Mouse (Mus musculus) megakaryocyte, embryonic 14.5 days (primary cell): ENCODE results near the gene Olfr124. TPM values are rescaled to one million over a fixed set of nuclear protein-coding genes. Genes with fewer than 3 reads are reported as not detected.

Experiments used
- H3K27me3 ChIP-seq: replicated peaks from 2 replicates; pipeline ENCODE3; 2012; ENCODE audit warnings: inconsistent platforms
- H3K36me3 ChIP-seq: replicated peaks from 2 replicates; pipeline ENCODE3; 2012; ENCODE audit warnings: low read length, inconsistent platforms, mixed read lengths
- H3K4me1 ChIP-seq: 2 replicates; pipeline ENCODE4 v1.6.1; 2012; ENCODE audit warnings: inconsistent platforms
- H3K4me3 ChIP-seq: replicated peaks from 2 replicates; pipeline ENCODE3; 2012; ENCODE audit warnings: moderate library complexity, mild to moderate bottlenecking, inconsistent platforms
- H3K9me3 ChIP-seq: 2 replicates; pipeline ENCODE4 v1.6.1; 2012; ENCODE audit warnings: inconsistent platforms
- FLI1 ChIP-seq: IDR thresholded peaks from 2 replicates; pipeline ENCODE4 v1.6.1; 2012; ENCODE audit warnings: low read length, inconsistent platforms, mixed read lengths
- GATA1 ChIP-seq: IDR thresholded peaks from 3 replicates; pipeline ENCODE4 v1.6.1; 2012; ENCODE audit warnings: mixed read lengths, low read length, inconsistent platforms, borderline replicate concordance
- polyA plus RNA-seq: library from polyadenylated mRNA; stranded (reverse); fragments of >175 nt; gene quantifications from 2 replicates; pipeline ENCODE4 v1.2.3, GENCODE M21; 2012; ENCODE audit warnings: low replicate concordance; ENCODE audit not compliant: insufficient read depth

Olfr124 gene
- not detected in 2 replicates for polyA plus RNA-seq

DNA sequence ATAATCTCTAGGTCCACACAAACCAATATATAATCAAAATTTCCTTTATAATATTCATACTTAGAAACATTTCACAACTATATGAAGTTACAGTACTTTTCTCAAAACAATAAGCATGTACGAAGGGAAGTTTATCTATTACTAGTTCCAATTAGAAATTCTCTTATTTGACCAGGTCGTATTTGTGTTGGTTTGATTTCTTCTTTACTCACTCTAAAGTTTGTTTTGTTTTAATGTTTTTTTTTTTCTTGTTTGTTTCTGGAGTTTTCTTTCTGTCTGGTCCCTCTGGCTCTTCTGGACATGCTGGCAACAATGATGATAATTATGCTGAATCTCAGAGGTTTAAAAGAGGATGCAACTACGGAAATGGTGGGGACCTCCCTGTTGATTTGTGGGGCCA lies at the start of gene Olfr124:
TSS of gene Olfr124 (plus strand) at position 301 of the 400 bp plus-strand sequence.
- no peaks in the 10 kb centered on the region for H3K4me1 ChIP-seq
- no peaks in the 10 kb centered on the region for H3K27me3 ChIP-seq
- no peak within 1 kb of the TSS for H3K4me3 ChIP-seq
- TF ChIP-seq FLI1 (no peak), GATA1 (no peak)
- H3K36me3 ChIP-seq = no peaks in the 10 kb centered on the region
- H3K9me3 ChIP-seq = peaks cover 9% of the 10 kb centered on the region

- no peaks in the 10 kb centered on the region for H3K4me1 ChIP-seq
- no peaks in the 10 kb centered on the region for H3K27me3 ChIP-seq
- H3K36me3 ChIP-seq = no peaks in the 10 kb centered on the region
- H3K4me3 ChIP-seq = no peak within 1 kb of the TSS
- TF ChIP-seq FLI1 (no peak), GATA1 (no peak)
- peaks cover 11% of the 10 kb centered on the region for H3K9me3 ChIP-seq
These were observed 31.4 kb upstream of the Olfr124 start, which contains the start of gene Olfr122 for GRCm38 (mm10) chr17:37768307-37768706. Olfr122 (plus strand) TSS chr17:37768607.

DNA sequence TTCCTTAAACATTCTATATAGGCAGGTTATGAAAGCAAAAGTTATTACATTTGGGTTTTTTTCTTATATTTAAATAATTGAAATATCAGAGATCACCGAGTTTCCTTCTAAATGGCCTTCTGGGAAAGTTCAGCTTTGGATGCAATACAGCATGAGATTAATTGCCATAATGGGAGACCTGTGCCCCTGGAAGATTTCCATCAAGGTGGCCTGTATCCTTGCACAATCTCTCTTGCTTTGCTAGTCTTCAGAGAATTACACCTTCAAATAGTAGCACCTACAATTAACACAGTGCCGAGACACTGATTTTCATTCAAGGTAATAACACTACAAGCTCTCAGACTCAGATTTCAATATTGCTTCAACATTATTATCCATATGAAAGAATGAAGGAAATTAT lies 6.5 kb upstream of the Olfr124 start, which contains the start of gene Olfr123:
TSS of gene Olfr123 (plus strand) at position 301 of the 400 bp plus-strand sequence.
- Histone ChIP-seq H3K4me3 (no peak within 1 kb of the TSS), H3K27me3 (no peaks in the 10 kb centered on the region), H3K4me1 (no peaks in the 10 kb centered on the region), H3K36me3 (no peaks in the 10 kb centered on the region), H3K9me3 (peaks cover 9% of the 10 kb centered on the region)
- no peak for TF ChIP-seq FLI1
- no peak for TF ChIP-seq GATA1

DNA sequence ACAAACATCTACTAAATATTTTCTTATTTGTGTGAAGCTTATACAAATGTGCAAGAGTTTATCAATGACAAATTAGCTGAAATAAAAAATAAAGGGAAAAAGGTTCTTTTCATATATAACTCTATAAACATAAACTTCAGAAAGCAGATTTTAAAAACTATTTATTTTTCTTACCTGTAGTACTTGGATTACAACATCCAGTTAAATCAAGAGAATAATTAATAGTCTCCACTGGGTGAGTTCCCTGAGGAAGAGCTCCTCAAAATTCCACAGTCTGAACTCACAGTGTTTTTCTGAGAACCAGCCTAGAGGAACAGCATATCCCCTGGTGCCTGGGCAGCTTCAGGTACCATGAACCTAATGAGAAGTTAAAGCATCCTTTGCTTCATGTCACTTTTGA lies 33.0 kb downstream of the Olfr124 start, which contains the start of gene Olfr125:
TSS of gene Olfr125 (plus strand) at position 301 of the 400 bp plus-strand sequence.
- no peak for TF ChIP-seq GATA1
- TF ChIP-seq FLI1 = no peak
- Histone ChIP-seq H3K4me3 (no peak within 1 kb of the TSS), H3K9me3 (no peaks in the 10 kb centered on the region), H3K27me3 (no peaks in the 10 kb centered on the region), H3K36me3 (no peaks in the 10 kb centered on the region), H3K4me1 (no peaks in the 10 kb centered on the region)

GRCm38 (mm10) chr17:37847183-37847582 lies 47.5 kb downstream of the Olfr124 start, which contains the start of gene Olfr126:
Olfr126 (plus strand) TSS chr17:37847483.
- Histone ChIP-seq H3K4me3 (no peak within 1 kb of the TSS), H3K4me1 (no peaks in the 10 kb centered on the region), H3K9me3 (peaks cover 4% of the 10 kb centered on the region), H3K27me3 (no peaks in the 10 kb centered on the region), H3K36me3 (no peaks in the 10 kb centered on the region)
- TF ChIP-seq GATA1 = no peak
- TF ChIP-seq FLI1 = no peak

Other genes with a start within 250 kb of the Olfr124 start
- not detected in 2 replicates for gene Olfr112, start 230.4 kb upstream of the Olfr124 start, polyA plus RNA-seq
- gene Olfr113, start 222.2 kb upstream of the Olfr124 start, polyA plus RNA-seq = not detected in 2 replicates
- gene Olfr114, start 207.1 kb upstream of the Olfr124 start, polyA plus RNA-seq = not detected in 2 replicates
- gene Olfr115, start 172.8 kb upstream of the Olfr124 start, polyA plus RNA-seq = not detected in 2 replicates
- gene Olfr116, start 172.7 kb upstream of the Olfr124 start, polyA plus RNA-seq = not detected in 2 replicates
- gene Olfr117, start 136.1 kb upstream of the Olfr124 start, polyA plus RNA-seq = not detected in 2 replicates
- gene Olfr118, start 132.9 kb upstream of the Olfr124 start, polyA plus RNA-seq = not detected in 2 replicates
- gene Olfr119, start 103.3 kb upstream of the Olfr124 start, polyA plus RNA-seq = not detected in 2 replicates
- gene Olfr120, start 78.1 kb upstream of the Olfr124 start, polyA plus RNA-seq = not detected in 2 replicates
- not detected in 2 replicates for gene Olfr121, start 51.0 kb upstream of the Olfr124 start, polyA plus RNA-seq
- not detected in 2 replicates for gene Olfr122, start 31.3 kb upstream of the Olfr124 start, polyA plus RNA-seq
- not detected in 2 replicates for gene Olfr123, start 6.4 kb upstream of the Olfr124 start, polyA plus RNA-seq
- gene Olfr125, start 33.1 kb downstream of the Olfr124 start, polyA plus RNA-seq = not detected in 2 replicates
- not detected in 2 replicates for gene Olfr126, start 47.6 kb downstream of the Olfr124 start, polyA plus RNA-seq
- not detected in 2 replicates for gene Olfr127, start 100.5 kb downstream of the Olfr124 start, polyA plus RNA-seq
- gene Olfr128, start 120.7 kb downstream of the Olfr124 start, polyA plus RNA-seq = not detected in 2 replicates
- not detected in 2 replicates for gene Olfr761, start 153.2 kb downstream of the Olfr124 start, polyA plus RNA-seq